Mouse (Mus musculus): ENCODE measurements at regions not wholly inside any gene's neighbourhood (a gene's known extent, or its start where the extent isn't known, plus 50 kb on each side); places are given as distances from the start of the nearest gene placed in this dataset.

- Histone ChIP-seq H3K27me3 (ENCODE audit: control insufficient read depth, insufficient read depth, low read length, poor library complexity, severe bottlenecking) (no peaks in the 10 kb centered on the region), H3K36me3 (ENCODE audit: control insufficient read depth, insufficient read depth, low read length, poor library complexity, severe bottlenecking) (no peaks in the 10 kb centered on the region)
- DNase-seq (ENCODE audit: low read depth, low spot score), result no peak
Measured at GRCm38 (mm10) chr13:37492115-37493001, 147.3 kb downstream of the Ly86 start.

DNA sequence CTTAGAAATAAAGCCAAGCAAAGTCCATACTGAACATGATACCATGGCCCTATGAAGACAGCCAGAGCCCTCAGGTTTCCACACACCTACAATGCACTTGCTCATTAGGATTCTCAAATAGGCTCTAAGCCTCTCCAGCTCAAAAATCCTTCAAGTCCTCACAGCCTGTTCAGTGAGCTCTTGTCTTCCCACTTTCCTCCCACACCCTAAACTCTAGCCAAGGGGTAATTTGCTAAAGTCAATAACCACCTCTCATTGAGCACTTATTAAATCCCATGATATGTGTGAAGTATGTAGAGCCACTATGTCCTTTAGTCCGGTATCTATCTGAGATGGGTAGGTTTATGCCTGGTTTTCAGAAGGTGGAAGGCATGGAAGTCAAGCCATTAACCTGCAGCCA, 148.3 kb downstream of the Ly86 start:
- no peak for DNase-seq (ENCODE audit: low read depth, low spot score)
- no peaks in the 10 kb centered on the region for H3K27me3 ChIP-seq (ENCODE audit: control insufficient read depth, insufficient read depth, low read length, poor library complexity, severe bottlenecking)
- H3K36me3 ChIP-seq (ENCODE audit: control insufficient read depth, insufficient read depth, low read length, poor library complexity, severe bottlenecking), result no peaks in the 10 kb centered on the region

DNA sequence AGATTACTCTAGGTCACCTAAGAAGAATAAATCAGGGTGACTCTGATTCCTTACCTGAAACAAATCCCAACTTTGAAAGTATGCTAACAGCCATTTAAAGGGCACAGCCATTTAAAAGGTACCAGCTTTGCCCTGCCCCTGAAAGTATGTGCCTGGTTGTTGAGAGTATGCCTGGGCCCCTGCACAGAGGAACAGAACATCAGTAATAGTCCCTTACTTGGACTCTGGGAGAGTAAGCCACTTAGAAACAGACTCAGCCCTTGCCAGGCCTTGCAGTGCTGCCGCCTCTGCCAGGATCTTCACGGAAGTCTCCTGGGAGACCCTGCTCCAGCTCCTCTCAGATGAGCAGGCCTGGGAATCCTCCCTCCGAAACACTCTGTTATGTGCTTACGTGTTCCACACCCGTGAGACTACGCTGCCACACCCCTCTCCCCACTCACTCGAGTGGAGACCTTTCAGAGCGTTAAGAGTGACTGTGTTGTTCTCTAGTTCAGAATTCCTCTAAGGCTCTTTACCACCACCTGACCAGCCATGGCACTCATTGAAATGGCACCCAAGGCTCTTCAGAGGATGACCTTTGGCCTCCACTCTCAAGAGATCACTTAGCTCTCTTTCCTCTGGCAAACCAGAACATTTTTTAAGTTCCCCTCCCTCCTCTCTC, 150.4 kb downstream of the Ly86 start:
- H3K27me3 ChIP-seq (ENCODE audit: control insufficient read depth, insufficient read depth, low read length, poor library complexity, severe bottlenecking), result no peaks in the 10 kb centered on the region
- H3K36me3 ChIP-seq (ENCODE audit: control insufficient read depth, insufficient read depth, low read length, poor library complexity, severe bottlenecking), result no peaks in the 10 kb centered on the region
- DNase-seq (ENCODE audit: low read depth, low spot score), result no peak

DNA sequence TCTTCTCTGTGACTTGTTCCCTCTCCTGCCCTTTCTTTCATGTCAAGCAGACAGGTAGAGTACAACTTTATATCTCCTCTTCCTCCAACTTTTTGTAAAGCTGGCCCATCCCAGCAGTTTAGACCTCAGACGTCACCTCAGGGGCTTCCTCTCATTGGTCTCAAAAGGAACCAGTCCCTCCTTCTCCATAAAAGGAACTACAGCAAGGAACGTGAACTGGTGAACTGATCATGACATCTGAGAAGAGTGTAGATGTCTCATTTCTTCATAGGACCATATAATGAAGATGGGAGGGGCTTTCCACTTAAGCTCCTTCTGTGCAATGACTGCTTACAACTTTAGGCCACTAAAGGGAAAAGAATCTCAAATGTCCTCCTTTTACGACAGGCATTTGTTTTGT, 153.0 kb downstream of the Ly86 start:
- no peak for DNase-seq (ENCODE audit: low read depth, low spot score)
- no peaks in the 10 kb centered on the region for H3K36me3 ChIP-seq (ENCODE audit: control insufficient read depth, insufficient read depth, low read length, poor library complexity, severe bottlenecking)
- no peaks in the 10 kb centered on the region for H3K27me3 ChIP-seq (ENCODE audit: control insufficient read depth, insufficient read depth, low read length, poor library complexity, severe bottlenecking)

DNA sequence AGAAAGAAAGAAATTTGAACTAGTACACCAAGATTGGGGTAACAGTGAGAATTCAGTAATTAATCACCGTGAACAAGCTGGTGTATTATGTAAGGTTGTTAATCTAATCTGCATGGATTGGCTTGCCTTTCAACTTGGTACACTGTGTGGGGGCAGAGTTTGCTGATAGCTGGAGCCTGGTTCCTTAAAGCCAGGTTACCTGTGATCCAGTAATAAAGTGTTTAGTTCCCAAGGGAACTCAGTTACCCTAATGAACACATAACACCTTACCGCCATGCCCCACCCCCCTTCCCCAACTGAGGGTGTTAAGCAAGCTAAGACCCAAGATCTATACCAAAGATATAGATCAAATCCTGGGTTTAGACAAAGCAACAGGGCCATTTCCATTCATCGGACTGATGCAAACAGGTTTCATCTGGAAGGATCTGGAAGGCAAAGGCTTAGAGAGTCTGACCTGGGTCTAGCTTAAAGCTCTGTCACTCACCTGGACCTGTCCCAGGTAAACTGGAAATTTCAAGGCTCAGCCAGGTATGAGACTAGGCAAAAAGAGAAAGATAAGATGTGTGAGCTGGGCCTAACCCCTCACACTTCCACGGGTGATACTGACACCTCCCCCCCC, 155.8 kb downstream of the Ly86 start:
- H3K36me3 ChIP-seq (ENCODE audit: control insufficient read depth, insufficient read depth, low read length, poor library complexity, severe bottlenecking), result no peaks in the 10 kb centered on the region

DNA sequence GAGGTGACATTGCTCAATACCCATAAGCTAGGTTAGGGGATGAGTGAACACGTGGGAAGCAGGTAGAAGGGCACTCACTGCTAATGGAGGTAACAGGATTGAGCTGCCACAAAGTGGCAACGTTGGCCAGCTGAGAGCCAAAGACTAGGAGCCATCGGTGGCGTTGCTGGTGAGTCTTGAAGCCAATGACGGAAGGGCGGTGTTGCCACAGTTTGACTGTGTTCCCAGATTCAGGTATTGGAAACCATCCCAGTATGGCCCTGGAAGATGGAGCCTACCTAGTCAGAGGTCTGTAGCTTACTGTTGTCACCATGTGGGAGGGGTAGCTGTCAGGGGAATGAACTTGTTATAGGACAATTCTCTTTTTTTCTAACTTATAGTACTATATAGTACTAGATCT, 158.4 kb downstream of the Ly86 start:
- DNase-seq (ENCODE audit: low read depth, low spot score), result no peak
- no peaks in the 10 kb centered on the region for H3K36me3 ChIP-seq (ENCODE audit: control insufficient read depth, insufficient read depth, low read length, poor library complexity, severe bottlenecking)

More for the DNA sequence above, 155.8 kb downstream of the Ly86 start:
- no peaks in the 10 kb centered on the region for H3K27me3 ChIP-seq (ENCODE audit: control insufficient read depth, insufficient read depth, low read length, poor library complexity, severe bottlenecking)
- no peak for DNase-seq (ENCODE audit: low read depth, low spot score)

GRCm38 (mm10) chr13:37503898-37504297, 158.9 kb downstream of the Ly86 start:
- H3K36me3 ChIP-seq (ENCODE audit: control insufficient read depth, insufficient read depth, low read length, poor library complexity, severe bottlenecking), result no peaks in the 10 kb centered on the region
- H3K27me3 ChIP-seq (ENCODE audit: control insufficient read depth, insufficient read depth, low read length, poor library complexity, severe bottlenecking), result no peaks in the 10 kb centered on the region
- DNase-seq (ENCODE audit: low read depth, low spot score), result no peak

More for the DNA sequence above, 158.4 kb downstream of the Ly86 start:
- H3K27me3 ChIP-seq (ENCODE audit: control insufficient read depth, insufficient read depth, low read length, poor library complexity, severe bottlenecking), result no peaks in the 10 kb centered on the region

GRCm38 (mm10) chr13:37504373-37504772, 159.4 kb downstream of the Ly86 start:
- no peaks in the 10 kb centered on the region for H3K36me3 ChIP-seq (ENCODE audit: control insufficient read depth, insufficient read depth, low read length, poor library complexity, severe bottlenecking)
- peak; percentile 40 for DNase-seq (ENCODE audit: low read depth, low spot score)
- H3K27me3 ChIP-seq (ENCODE audit: control insufficient read depth, insufficient read depth, low read length, poor library complexity, severe bottlenecking), result no peaks in the 10 kb centered on the region

- Histone ChIP-seq H3K36me3 (ENCODE audit: control insufficient read depth, insufficient read depth, low read length, poor library complexity, severe bottlenecking) (no peaks in the 10 kb centered on the region), H3K27me3 (ENCODE audit: control insufficient read depth, insufficient read depth, low read length, poor library complexity, severe bottlenecking) (no peaks in the 10 kb centered on the region)
- DNase-seq (ENCODE audit: low read depth, low spot score), result no peak
Measured at GRCm38 (mm10) chr13:37505617-37506016, 160.6 kb downstream of the Ly86 start.

GRCm38 (mm10) chr13:37506046-37506445, 161.0 kb downstream of the Ly86 start:
- no peak for DNase-seq (ENCODE audit: low read depth, low spot score)
- Histone ChIP-seq H3K27me3 (ENCODE audit: control insufficient read depth, insufficient read depth, low read length, poor library complexity, severe bottlenecking) (no peaks in the 10 kb centered on the region), H3K36me3 (ENCODE audit: control insufficient read depth, insufficient read depth, low read length, poor library complexity, severe bottlenecking) (no peaks in the 10 kb centered on the region)

DNA sequence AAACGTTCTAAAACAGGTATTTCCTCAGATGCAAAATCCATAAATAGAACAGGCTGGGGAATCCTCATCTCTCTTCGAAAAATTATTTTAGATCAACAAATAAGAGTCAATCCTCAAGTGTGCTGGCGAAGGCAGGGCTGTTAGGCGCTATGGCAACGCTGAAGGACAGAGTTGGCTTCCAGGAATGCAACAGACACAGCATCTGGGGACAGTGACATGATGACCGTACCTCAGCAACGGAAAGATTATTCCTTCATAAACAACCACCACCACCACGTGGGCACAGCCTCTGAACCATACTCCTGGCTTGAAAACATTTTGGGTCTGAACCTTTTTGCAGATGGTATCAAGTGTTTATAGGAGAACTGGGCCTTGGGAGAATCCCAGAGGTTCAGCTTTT, 161.7 kb downstream of the Ly86 start:
- H3K27me3 ChIP-seq (ENCODE audit: control insufficient read depth, insufficient read depth, low read length, poor library complexity, severe bottlenecking), result no peaks in the 10 kb centered on the region
- DNase-seq (ENCODE audit: low read depth, low spot score), result no peak
- no peaks in the 10 kb centered on the region for H3K36me3 ChIP-seq (ENCODE audit: control insufficient read depth, insufficient read depth, low read length, poor library complexity, severe bottlenecking)

DNA sequence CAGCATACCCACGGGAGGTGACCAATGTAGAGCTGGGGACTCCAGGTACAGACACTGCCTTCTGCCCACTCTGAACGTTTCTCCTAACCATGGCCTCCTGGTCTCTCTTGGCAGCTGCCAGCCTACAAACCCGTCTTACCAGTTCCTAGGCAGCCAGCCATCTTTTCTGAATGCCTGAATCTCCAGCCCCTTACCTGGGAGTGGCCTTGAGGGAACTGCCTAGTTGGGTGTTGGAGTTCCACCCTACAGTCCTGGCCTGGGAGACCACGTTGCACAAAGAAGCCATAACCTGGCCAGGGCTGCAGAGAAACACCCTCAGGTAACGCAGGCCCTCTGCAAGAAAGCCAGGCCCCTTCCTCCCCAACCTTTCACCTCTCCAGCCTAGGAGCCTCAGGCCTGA, 162.1 kb downstream of the Ly86 start:
- no peaks in the 10 kb centered on the region for H3K27me3 ChIP-seq (ENCODE audit: control insufficient read depth, insufficient read depth, low read length, poor library complexity, severe bottlenecking)
- no peak for DNase-seq (ENCODE audit: low read depth, low spot score)
- no peaks in the 10 kb centered on the region for H3K36me3 ChIP-seq (ENCODE audit: control insufficient read depth, insufficient read depth, low read length, poor library complexity, severe bottlenecking)

DNA sequence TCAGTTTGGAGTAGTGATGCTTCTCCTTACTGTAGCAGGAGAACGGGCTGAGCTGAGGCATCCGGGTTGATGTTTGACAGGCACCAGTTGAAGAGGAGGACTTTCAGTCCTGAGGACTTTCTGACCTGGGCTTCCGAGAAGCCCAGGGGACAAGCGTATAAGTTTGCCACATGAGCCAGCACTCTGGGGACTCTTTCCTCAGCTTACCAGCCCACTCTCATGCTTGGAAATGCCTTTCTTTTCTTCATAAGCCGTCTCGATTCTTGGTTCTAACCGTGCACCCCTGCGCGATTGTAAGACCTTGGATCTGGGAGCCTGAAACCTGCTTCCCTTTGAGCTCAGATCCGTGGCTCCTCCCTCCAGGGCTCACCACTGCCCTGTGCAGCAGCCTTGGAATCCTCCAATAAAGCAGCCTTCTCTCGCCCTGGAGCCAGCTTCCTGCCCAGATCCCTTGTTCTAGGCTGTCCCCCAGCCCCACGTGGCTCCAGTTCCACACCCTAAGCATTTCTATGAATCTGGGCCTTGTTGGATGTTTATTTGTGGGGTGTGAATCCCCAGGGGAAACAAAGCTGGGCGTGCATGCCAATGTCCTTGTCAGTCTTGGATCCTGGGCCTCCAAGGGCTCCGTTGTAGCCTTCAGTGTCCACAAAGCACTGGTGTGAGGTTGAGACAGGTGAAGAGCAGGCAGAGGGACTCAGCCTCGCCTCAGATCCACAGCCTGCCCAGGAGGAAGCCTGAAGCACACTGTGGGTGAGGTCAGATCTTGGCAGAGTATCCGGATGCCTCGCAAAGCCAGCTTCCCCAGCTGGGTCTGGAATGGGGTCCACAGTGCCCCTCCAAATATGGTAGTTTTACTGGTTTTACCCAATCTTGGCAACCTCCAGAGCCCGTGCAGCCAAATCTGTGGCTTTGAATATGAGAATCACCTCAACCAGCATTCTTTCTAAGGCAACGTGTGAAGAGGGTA, 163.7 kb downstream of the Ly86 start:
- no peak for DNase-seq (ENCODE audit: low read depth, low spot score)
- H3K36me3 ChIP-seq (ENCODE audit: control insufficient read depth, insufficient read depth, low read length, poor library complexity, severe bottlenecking), result no peaks in the 10 kb centered on the region
- no peaks in the 10 kb centered on the region for H3K27me3 ChIP-seq (ENCODE audit: control insufficient read depth, insufficient read depth, low read length, poor library complexity, severe bottlenecking)

- peak; percentile 8 for DNase-seq (ENCODE audit: low read depth, low spot score)
- no peaks in the 10 kb centered on the region for H3K36me3 ChIP-seq (ENCODE audit: control insufficient read depth, insufficient read depth, low read length, poor library complexity, severe bottlenecking)
- H3K27me3 ChIP-seq (ENCODE audit: control insufficient read depth, insufficient read depth, low read length, poor library complexity, severe bottlenecking), result no peaks in the 10 kb centered on the region
Measured at GRCm38 (mm10) chr13:37509352-37509851, 164.4 kb downstream of the Ly86 start.

Data from splenic B cell, adult 2 months (primary cell).